Mouse (Mus musculus) bone marrow macrophage, adult 2 months (primary cell): Measurements from ENCODE around the gene Tex14.

ENCODE experiments used
- CTCF ChIP-seq: IDR thresholded peaks from 2 replicates; pipeline ENCODE4 v1.5.1; 2012; ENCODE audit warnings: low read depth, mild to moderate bottlenecking, low read length, moderate library complexity
- POLR2A ChIP-seq: IDR thresholded peaks from 2 replicates; pipeline ENCODE4 v1.6.1; 2012; ENCODE audit warnings: mild to moderate bottlenecking, low read depth, low read length, borderline replicate concordance

DNA sequence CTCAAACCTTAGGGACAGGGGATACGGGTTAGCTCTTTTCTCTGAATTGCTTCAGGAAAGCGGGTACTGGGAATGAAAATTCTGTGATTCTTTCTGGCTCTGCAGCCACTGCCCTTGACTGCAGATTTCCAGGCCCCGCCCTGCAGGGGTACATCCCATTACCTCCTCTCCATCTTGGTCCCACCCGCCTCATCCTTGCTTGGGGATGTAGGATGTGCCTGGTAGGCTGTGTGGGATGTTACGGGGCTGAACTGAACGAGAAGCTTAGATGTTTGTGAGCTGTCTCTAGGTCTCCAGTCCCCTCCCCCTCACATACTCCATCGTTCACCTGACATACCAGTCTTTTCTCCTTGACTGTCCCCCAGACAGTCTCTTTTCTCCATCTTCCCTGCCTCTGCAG lies 191.1 kb downstream of the Tex14 start:
- no peak for TF ChIP-seq CTCF
- no peak for TF ChIP-seq POLR2A
